Mouse (Mus musculus) bone marrow, adult 2 months (tissue): ENCODE data around the gene Mum1l1. TPM values are rescaled to one million over a fixed set of nuclear protein-coding genes. Genes with fewer than 3 reads are reported as not detected.

ENCODE experiments used
- H3K27ac ChIP-seq: fragments of 200-500 bp; 2 replicates; pipeline ENCODE4 v1.5.1; 2012; ENCODE audit warnings: low read depth, mild to moderate bottlenecking, control low read depth, inconsistent platforms, low read length; ENCODE audit not compliant: control insufficient read depth, poor library complexity, insufficient read depth
- H3K4me1 ChIP-seq: fragments of 200-500 bp; 2 replicates; pipeline ENCODE4 v1.6.1; 2011; ENCODE audit warnings: low read length; ENCODE audit not compliant: control insufficient read depth, insufficient read depth
- H3K4me3 ChIP-seq: fragments of 200-500 bp; replicated peaks from 2 replicates; pipeline ENCODE3; 2011; ENCODE audit warnings: mild to moderate bottlenecking, low read depth, low read length, control low read depth; ENCODE audit not compliant: control insufficient read depth
- CTCF ChIP-seq: fragments of 200-500 bp; IDR thresholded peaks from 2 replicates; pipeline ENCODE4 v1.5.1; 2011; ENCODE audit warnings: low read length, control low read depth; ENCODE audit not compliant: control insufficient read depth, insufficient read depth
- POLR2A ChIP-seq: fragments of 200-500 bp; IDR thresholded peaks from 2 replicates; pipeline ENCODE4 v1.6.1; 2011; ENCODE audit warnings: low read depth, mild to moderate bottlenecking, control low read depth, low read length, borderline replicate concordance; ENCODE audit not compliant: control insufficient read depth
- whole genome bisulfite sequencing: fragments of 180-500 bp; shearing (Covaris S2); methylation state at CpG from one replicate; pipeline ENCODE4 v1.1.7; 2018; 5-methylcytosine and 5-hydroxymethylcytosine counted together
- polyA plus RNA-seq: library from polyadenylated mRNA; stranded (reverse); fragments of >200 nt; gene quantifications from 2 replicates; pipeline ENCODE4 v1.2.4, GENCODE M21; 2011; ENCODE audit warnings: low replicate concordance; ENCODE audit not compliant: missing spikeins, insufficient read depth, insufficient read length

Gene Mum1l1
- polyA plus RNA-seq, 1 experiment = 1.7 TPM

- WGBS = 67% methylated on average over 10 of the region's 10 CpGs
- H3K27ac ChIP-seq = no peak overlapping the region
- no peaks in the 10 kb centered on the region for H3K4me1 ChIP-seq
- H3K4me3 ChIP-seq = no peak overlapping the region
- TF ChIP-seq CTCF (no peak), POLR2A (no peak)
Observed at GRCm38 (mm10) chrX:139217776-139218175, 7.9 kb downstream of the Mum1l1 start.

GRCm38 (mm10) chrX:139219017-139219416 is 9.2 kb downstream of the Mum1l1 start:
- 22% methylated on average over 2 of the region's 2 CpGs for WGBS
- H3K4me1 ChIP-seq = no peaks in the 10 kb centered on the region
- H3K4me3 ChIP-seq = no peak overlapping the region
- H3K27ac ChIP-seq = no peak overlapping the region
- no peak for TF ChIP-seq POLR2A
- no peak for TF ChIP-seq CTCF

- H3K4me3 ChIP-seq = no peak overlapping the region
- 65% methylated on average over 4 of the region's 4 CpGs for WGBS
- H3K27ac ChIP-seq = no peak overlapping the region
- H3K4me1 ChIP-seq = no peaks in the 10 kb centered on the region
- TF ChIP-seq CTCF (no peak), POLR2A (no peak)
Observed at GRCm38 (mm10) chrX:139220830-139221229, 11.0 kb downstream of the Mum1l1 start.

GRCm38 (mm10) chrX:139221893-139222292 is 12.1 kb downstream of the Mum1l1 start:
- 55% methylated on average over 3 of the region's 3 CpGs for WGBS
- TF ChIP-seq POLR2A (no peak), CTCF (no peak)
- H3K27ac ChIP-seq = no peak overlapping the region
- no peak overlapping the region for H3K4me3 ChIP-seq
- no peaks in the 10 kb centered on the region for H3K4me1 ChIP-seq

- 65% methylated on average over 9 of the region's 9 CpGs for WGBS
- no peak overlapping the region for H3K27ac ChIP-seq
- no peak for TF ChIP-seq CTCF
- TF ChIP-seq POLR2A = no peak
- H3K4me3 ChIP-seq = no peak overlapping the region
- no peaks in the 10 kb centered on the region for H3K4me1 ChIP-seq
Observed at GRCm38 (mm10) chrX:139231143-139231542, 21.3 kb downstream of the Mum1l1 start.

GRCm38 (mm10) chrX:139247294-139247693 is 37.5 kb downstream of the Mum1l1 start:
- 68% methylated on average over 3 of the region's 3 CpGs for WGBS
- Histone ChIP-seq H3K4me3 (no peak overlapping the region), H3K27ac (no peak overlapping the region), H3K4me1 (no peaks in the 10 kb centered on the region)
- no peak for TF ChIP-seq CTCF
- TF ChIP-seq POLR2A = no peak

GRCm38 (mm10) chrX:139257072-139257471 is 47.2 kb downstream of the Mum1l1 start:
- no peak for TF ChIP-seq CTCF
- TF ChIP-seq POLR2A = no peak
- Histone ChIP-seq H3K4me3 (no peak overlapping the region), H3K4me1 (no peaks in the 10 kb centered on the region), H3K27ac (no peak overlapping the region)
- WGBS = 86% methylated on average over 10 of the region's 10 CpGs

- 77% methylated on average over 4 of the region's 4 CpGs for WGBS
- no peak for TF ChIP-seq POLR2A
- no peak for TF ChIP-seq CTCF
Observed at GRCm38 (mm10) chrX:139281966-139282365, 72.1 kb downstream of the Mum1l1 start.

More at GRCm38 (mm10) chrX:139281966-139282365, 72.1 kb downstream of the Mum1l1 start:
- Histone ChIP-seq H3K4me1 (no peaks in the 10 kb centered on the region), H3K27ac (no peak overlapping the region), H3K4me3 (no peak overlapping the region)

Other genes with a start within 250 kb of the Mum1l1 start
- not detected in 2 replicates for gene Serpina7, start 124.8 kb upstream of the Mum1l1 start, polyA plus RNA-seq
- not detected in 2 replicates for gene 4930513O06Rik, start 123.8 kb upstream of the Mum1l1 start, polyA plus RNA-seq
- gene 4933428M09Rik, start 30.8 kb upstream of the Mum1l1 start, polyA plus RNA-seq = not detected in 2 replicates
- gene Trap1a, start 123.6 kb downstream of the Mum1l1 start, polyA plus RNA-seq = 22.9 TPM in 1 of 2 replicates, not detected in the other